Mouse (Mus musculus) intestine, embryonic 16.5 days (tissue): ENCODE data around the gene Wdfy3. TPM values are rescaled to one million over a fixed set of nuclear protein-coding genes. Genes with fewer than 3 reads are reported as not detected.

Experiments
- ATAC-seq: fragments of 200-750 bp; cut with Nextera tagmentation; 2 replicates; pipeline ENCODE4 v1.8.0; 2017; ENCODE audit warnings: moderate TSS enrichment, moderate library complexity
- H3K27ac ChIP-seq: fragments of 300-500 bp; sonication (generic); 2 replicates; pipeline ENCODE4 v1.5.1; 2014; ENCODE audit warnings: mild to moderate bottlenecking, low read length
- H3K27me3 ChIP-seq: fragments of 300-500 bp; sonication (generic); replicated peaks from 2 replicates; pipeline ENCODE4 v1.6.1; 2014; ENCODE audit warnings: low read length, control low read depth, mixed read lengths; ENCODE audit not compliant: control insufficient read depth, insufficient read depth
- H3K36me3 ChIP-seq: fragments of 300-500 bp; sonication (generic); 2 replicates; pipeline ENCODE4 v1.6.1; 2014; ENCODE audit warnings: low read length, control low read depth; ENCODE audit not compliant: control insufficient read depth, insufficient read depth
- H3K4me1 ChIP-seq: fragments of 300-500 bp; sonication (generic); 2 replicates; pipeline ENCODE4 v1.6.1; 2014; ENCODE audit warnings: low read length, control low read depth, mixed read lengths; ENCODE audit not compliant: control insufficient read depth, insufficient read depth
- H3K4me2 ChIP-seq: fragments of 300-500 bp; sonication (generic); 2 replicates; pipeline ENCODE4 v1.6.1; 2014; ENCODE audit warnings: low read depth, low read length, control low read depth
- H3K4me3 ChIP-seq: fragments of 300-500 bp; sonication (generic); 2 replicates; pipeline ENCODE4 v1.5.1; 2014; ENCODE audit warnings: mild to moderate bottlenecking, low read length
- H3K9ac ChIP-seq: fragments of 300-500 bp; sonication (generic); 2 replicates; pipeline ENCODE4 v1.6.1; 2014; ENCODE audit warnings: low read depth, low read length
- H3K9me3 ChIP-seq: fragments of 300-500 bp; sonication (generic); 2 replicates; pipeline ENCODE4 v1.6.1; 2016; ENCODE audit warnings: low read length, control low read depth; ENCODE audit not compliant: control insufficient read depth
- WGBS: fragments of 180-500 bp; shearing (Covaris S2); extraction: QIAGEN DNeasy Blood & Tissue Kit; methylation state at CpG from one replicate; pipeline ENCODE4 v1.1.7; 2014; 5-methylcytosine and 5-hydroxymethylcytosine counted together
- polyA plus RNA-seq: library from polyadenylated mRNA; unstranded; fragments of >200 nt; fragmentation: Nextera tagmentation; extraction: Ambion mirVana; gene quantifications from 2 replicates; pipeline ENCODE4 v1.2.1, GENCODE M21; 2015

Wdfy3 gene
- polyA plus RNA-seq, 1 experiment from 2014 or later, result 7.5 TPM

DNA sequence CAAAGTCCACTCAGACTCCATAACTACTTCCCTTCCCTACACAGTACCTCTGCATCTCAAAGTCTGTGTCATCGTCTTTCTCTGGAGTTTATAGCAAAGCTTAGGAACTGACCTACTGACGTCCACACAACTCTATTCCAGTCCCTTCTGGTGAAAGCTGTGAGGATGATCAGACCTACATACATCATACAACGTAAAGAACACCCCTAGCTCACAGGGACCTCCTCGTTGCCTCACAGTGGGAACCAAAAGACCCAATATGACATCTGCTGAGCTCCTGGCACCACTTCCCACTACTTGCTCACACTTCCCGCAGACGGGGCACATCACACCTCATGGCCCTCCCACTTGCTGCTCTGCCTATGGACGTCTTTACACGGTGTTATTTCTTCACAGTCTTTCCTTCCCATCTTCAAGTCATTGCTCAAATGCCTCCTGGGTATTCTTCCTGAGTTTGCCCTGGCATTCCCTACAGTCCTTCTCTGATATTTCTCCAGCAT lies 23.1 kb downstream of the Wdfy3 start:
- Histone ChIP-seq H3K9ac (no peak overlapping the region), H3K4me3 (no peak overlapping the region), H3K27ac (peak overlapping the region; percentile 48; the same call in 1 of the 2 replicates), H3K4me1 (peaks cover 14% of the 10 kb centered on the region), H3K9me3 (no peaks in the 10 kb centered on the region), H3K27me3 (no peaks in the 10 kb centered on the region), H3K4me2 (no peak overlapping the region), H3K36me3 (0 out of 2 replicates have a peak, but pooled peaks cover 5% of the 10 kb centered on the region)
- ATAC-seq, result no peak
- WGBS, result 77% methylated on average over 8 of the region's 8 CpGs

DNA sequence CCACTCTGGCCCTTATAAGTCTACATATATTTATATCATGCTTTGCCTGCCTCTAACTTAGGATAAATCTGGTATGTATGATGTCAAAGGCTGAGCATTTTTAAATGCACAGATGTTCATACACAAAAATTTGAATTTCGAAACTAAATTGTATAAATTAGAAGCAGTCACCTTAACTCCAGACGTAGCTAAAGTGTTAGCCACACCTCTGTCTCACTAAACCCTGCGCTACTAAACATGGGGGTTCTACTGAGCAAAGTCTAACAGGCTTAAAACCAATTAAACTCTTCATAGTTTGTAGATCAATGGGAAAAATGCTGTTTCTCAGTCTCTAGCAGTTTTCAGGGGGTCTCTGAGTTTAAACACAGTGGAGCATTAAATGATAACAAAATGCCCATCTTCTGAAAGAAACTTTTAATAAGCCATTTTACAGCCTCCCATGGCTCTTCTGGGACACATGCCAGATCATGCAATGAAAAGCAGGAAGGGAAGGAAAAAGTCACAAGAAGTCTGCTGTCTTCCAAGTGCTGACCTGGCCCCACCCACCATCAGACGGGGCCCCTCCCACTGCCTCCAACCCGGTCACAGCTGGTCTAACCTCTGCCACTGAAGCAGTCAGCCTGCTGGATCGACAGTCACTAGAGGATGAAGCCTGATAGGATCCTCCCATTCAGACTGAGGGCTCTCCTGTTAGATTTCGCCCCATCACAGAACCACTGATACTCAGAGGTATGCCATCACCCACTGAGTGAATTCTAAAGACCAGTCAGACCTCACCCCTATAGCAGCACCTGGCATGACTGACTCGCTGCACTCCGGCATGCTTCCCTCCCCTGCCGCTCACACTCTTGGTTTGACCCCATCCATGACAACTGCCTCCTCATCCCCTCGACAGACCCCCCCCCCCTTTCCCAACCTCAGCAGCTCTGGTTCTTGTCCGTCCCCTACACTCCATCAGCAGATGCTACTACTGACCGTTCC lies 23.8 kb downstream of the Wdfy3 start:
- Histone ChIP-seq H3K9ac (no peak overlapping the region), H3K9me3 (no peaks in the 10 kb centered on the region), H3K27ac (peak overlapping the region; percentile 49; the same call in 1 of the 2 replicates), H3K4me2 (no peak overlapping the region), H3K4me1 (peaks cover 14% of the 10 kb centered on the region), H3K36me3 (0 out of 2 replicates have a peak, but pooled peaks cover 6% of the 10 kb centered on the region), H3K27me3 (no peaks in the 10 kb centered on the region), H3K4me3 (no peak overlapping the region)
- peak; percentile 73 for ATAC-seq
- WGBS, result 69% methylated on average over 13 of the region's 13 CpGs

DNA sequence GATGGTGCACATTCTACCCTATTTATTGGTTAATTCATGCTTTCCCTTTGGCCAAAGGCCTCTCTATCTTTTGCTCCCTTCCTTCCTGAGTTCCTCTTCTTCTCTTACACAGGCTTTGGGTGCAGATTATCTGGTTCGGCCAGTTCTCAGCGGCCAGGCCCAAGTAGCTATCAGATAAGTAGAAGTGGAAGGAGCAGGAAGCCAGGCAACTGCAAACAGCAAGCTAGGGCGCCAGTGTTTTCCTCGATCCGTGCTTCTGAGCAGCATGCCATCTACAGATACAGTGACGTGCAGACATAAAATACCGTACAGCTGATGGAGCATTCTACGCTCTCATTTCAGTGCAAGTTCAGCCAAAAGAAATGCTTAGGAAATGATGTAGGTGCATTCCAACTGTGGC lies 24.5 kb downstream of the Wdfy3 start:
- ATAC-seq, result peak; percentile 61

DNA sequence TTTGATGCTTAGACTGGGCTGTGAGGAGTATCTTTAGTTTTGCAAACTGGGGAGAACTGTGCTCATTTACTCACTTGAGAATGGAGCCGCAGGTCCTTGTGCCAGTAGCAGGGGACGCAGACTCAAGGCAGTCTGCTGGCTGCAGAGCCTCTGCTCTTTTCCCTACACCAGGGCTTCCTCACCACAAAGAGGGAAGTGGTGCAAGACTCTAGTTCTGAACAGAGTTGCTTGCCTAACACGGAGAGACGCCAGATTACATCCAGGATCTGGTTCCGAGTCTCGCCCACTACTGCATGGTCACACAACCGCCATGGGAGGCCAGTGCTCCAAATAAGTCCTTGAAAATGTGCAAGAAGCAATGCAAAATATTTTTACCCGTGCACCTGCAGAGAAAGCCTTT lies 36.4 kb downstream of the Wdfy3 start:
- no peak for ATAC-seq
- no peaks in the 10 kb centered on the region for H3K27me3 ChIP-seq
- 95% methylated on average over 8 of the region's 8 CpGs for WGBS
- H3K4me2 ChIP-seq, result no peak overlapping the region
- H3K4me1 ChIP-seq, result no peaks in the 10 kb centered on the region
- H3K27ac ChIP-seq, result no peak overlapping the region
- 0 out of 2 replicates have a peak, but pooled peaks cover 2% of the 10 kb centered on the region for H3K9me3 ChIP-seq
- no peak overlapping the region for H3K9ac ChIP-seq
- peaks cover 34% of the 10 kb centered on the region for H3K36me3 ChIP-seq
- H3K4me3 ChIP-seq, result no peak overlapping the region

More for the DNA sequence above, 24.5 kb downstream of the Wdfy3 start:
- H3K36me3 ChIP-seq, result 0 out of 2 replicates have a peak, but pooled peaks cover 11% of the 10 kb centered on the region
- H3K4me1 ChIP-seq, result peaks cover 14% of the 10 kb centered on the region
- no peak overlapping the region for H3K4me2 ChIP-seq
- peak overlapping the region; percentile 49 for H3K27ac ChIP-seq
- H3K9ac ChIP-seq, result no peak overlapping the region
- no peaks in the 10 kb centered on the region for H3K9me3 ChIP-seq
- H3K27me3 ChIP-seq, result no peaks in the 10 kb centered on the region
- H3K4me3 ChIP-seq, result no peak overlapping the region
- WGBS, result 58% methylated on average over 8 of the region's 8 CpGs

DNA sequence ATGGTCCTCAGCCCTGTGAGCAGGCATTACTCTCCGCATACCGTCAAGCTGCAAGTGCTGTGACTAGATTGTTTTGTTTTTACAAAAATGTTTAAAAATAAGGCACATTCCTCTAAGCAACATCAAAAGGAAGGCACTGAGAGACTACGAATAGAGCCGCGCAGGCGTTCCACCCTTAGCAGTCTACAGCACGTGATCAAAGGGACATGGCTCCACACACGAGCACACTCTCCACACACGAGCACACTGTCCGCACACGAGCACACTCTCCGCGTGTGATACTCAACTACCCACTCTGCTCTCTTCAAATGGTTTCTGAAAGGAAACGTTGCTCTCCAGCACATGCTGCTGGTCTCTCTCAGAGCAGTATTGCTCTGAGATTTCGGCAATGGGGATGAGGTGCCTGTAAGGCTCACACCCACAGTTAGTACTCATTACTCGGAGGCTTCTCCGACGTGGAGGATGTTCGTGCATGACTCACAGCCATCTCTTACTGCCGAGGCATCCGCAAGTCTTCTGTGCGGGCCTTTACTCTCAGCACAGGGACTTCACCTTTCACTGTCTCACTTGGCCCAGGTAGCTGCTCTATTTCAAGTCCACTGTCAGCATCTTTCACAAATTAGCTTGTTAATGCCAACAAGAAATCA lies 37.0 kb downstream of the Wdfy3 start:
- H3K27me3 ChIP-seq, result no peaks in the 10 kb centered on the region
- H3K27ac ChIP-seq, result no peak overlapping the region
- no peak overlapping the region for H3K4me2 ChIP-seq
- no peaks in the 10 kb centered on the region for H3K4me1 ChIP-seq
- H3K9ac ChIP-seq, result no peak overlapping the region
- ATAC-seq, result no peak
- H3K9me3 ChIP-seq, result 0 out of 2 replicates have a peak, but pooled peaks cover 2% of the 10 kb centered on the region
- H3K36me3 ChIP-seq, result peaks cover 32% of the 10 kb centered on the region
- WGBS, result 91% methylated on average over 22 of the region's 22 CpGs
- H3K4me3 ChIP-seq, result no peak overlapping the region

- no peak overlapping the region for H3K4me2 ChIP-seq
- H3K9me3 ChIP-seq, result 0 out of 2 replicates have a peak, but pooled peaks cover 2% of the 10 kb centered on the region
- WGBS, result 86% methylated on average over 3 of the region's 3 CpGs
- peaks cover 32% of the 10 kb centered on the region for H3K36me3 ChIP-seq
- H3K4me1 ChIP-seq, result no peaks in the 10 kb centered on the region
- H3K27ac ChIP-seq, result no peak overlapping the region
- no peak overlapping the region for H3K4me3 ChIP-seq
- no peak overlapping the region for H3K9ac ChIP-seq
- no peaks in the 10 kb centered on the region for H3K27me3 ChIP-seq
- ATAC-seq, result no peak
Measured at GRCm38 (mm10) chr5:102032191-102032590, 37.5 kb downstream of the Wdfy3 start.

GRCm38 (mm10) chr5:102023376-102023775 lies 46.3 kb downstream of the Wdfy3 start:
- Histone ChIP-seq H3K4me1 (no peaks in the 10 kb centered on the region), H3K27ac (no peak overlapping the region), H3K36me3 (peaks cover 1% of the 10 kb centered on the region), H3K4me3 (no peak overlapping the region), H3K27me3 (no peaks in the 10 kb centered on the region), H3K9me3 (no peaks in the 10 kb centered on the region), H3K9ac (no peak overlapping the region), H3K4me2 (no peak overlapping the region)
- 94% methylated on average over 11 of the region's 11 CpGs for WGBS
- no peak for ATAC-seq

- Histone ChIP-seq H3K4me3 (no peak overlapping the region), H3K9ac (no peak overlapping the region), H3K27me3 (no peaks in the 10 kb centered on the region), H3K4me2 (no peak overlapping the region), H3K36me3 (no peaks in the 10 kb centered on the region; the same call in 1 of the 2 replicates), H3K27ac (no peak overlapping the region), H3K4me1 (no peaks in the 10 kb centered on the region), H3K9me3 (no peaks in the 10 kb centered on the region)
- WGBS, result 90% methylated on average over 16 of the region's 16 CpGs
- ATAC-seq, result no peak
Measured at GRCm38 (mm10) chr5:102022018-102022898, 47.5 kb downstream of the Wdfy3 start.
